Mouse (Mus musculus) embryonic fibroblast, embryonic 13.5 days (primary cell): ENCODE results near the gene Gcgr.

Source experiments
- CTCF ChIP-seq: IDR thresholded peaks from 2 replicates; pipeline ENCODE4 v1.5.1; 2011; ENCODE audit warnings: mild to moderate bottlenecking, control low read depth, low read length, moderate library complexity, borderline replicate concordance; ENCODE audit not compliant: insufficient read depth
- POLR2A ChIP-seq: IDR thresholded peaks from 2 replicates; pipeline ENCODE4 v1.6.1; 2011; ENCODE audit warnings: low read depth, mild to moderate bottlenecking, control low read depth, low read length, moderate library complexity

DNA sequence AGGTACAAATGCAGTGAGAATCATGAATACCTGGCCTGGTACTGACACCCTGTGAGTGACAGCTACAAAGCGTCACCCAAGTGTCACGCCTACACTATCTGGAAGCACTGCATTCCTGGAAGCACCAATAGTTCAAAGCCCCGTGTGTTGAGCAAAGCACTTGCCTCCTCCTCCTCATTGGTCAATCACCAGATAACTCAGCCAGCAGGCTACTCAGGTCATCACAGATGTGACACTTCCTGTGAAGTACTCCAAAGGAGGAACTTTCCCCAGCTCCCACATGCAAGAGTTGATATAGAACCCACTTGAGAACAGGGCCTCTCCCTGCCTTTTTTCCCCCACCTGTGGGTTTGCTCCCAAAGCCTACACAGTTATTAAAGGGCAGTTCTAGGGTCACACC lies 40.6 kb downstream of the Gcgr start:
- TF ChIP-seq POLR2A, result no peak
- TF ChIP-seq CTCF, result no peak
